Mouse (Mus musculus): ENCODE data around the gene Cars2. TPM values are rescaled to one million over a fixed set of nuclear protein-coding genes. Genes with fewer than 3 reads are reported as not detected.
"Not testable (repeated sequence)": the region's sequence is repeated elsewhere in the genome, so short reads cannot be mapped to it uniquely, and the experiment has no call there.

The Cars2 gene
- polyA plus RNA-seq, 1 experiment from 2014 or later = 22.9 TPM

DNA sequence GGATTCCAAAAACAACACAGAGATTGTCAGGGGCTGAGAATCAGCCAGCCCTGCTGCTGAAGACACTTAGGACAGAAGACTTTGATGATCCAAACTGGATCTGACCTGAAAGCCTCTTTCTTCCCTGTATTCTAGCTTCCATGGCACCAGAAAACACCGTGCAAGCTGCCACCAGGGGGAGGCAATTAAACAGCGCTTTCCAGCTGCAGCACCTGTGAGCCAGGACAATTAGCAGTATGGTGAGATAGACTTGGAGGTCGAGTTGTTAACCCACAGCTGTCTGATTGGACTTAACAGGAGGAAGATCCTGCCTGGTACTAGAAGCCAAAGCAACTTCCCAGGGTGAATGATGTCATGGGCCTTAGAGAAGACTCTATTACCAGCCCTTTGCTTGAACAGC, 81.5 kb downstream of the Cars2 start:
- Histone ChIP-seq H3K4me3 (ENCODE audit: low read depth, low read length) (no peak overlapping the region), H3K27me3 (ENCODE audit: control insufficient read depth, insufficient read depth, low read length) (peaks cover 4% of the 10 kb centered on the region), H3K27ac (ENCODE audit: low read depth, low read length) (no peak overlapping the region), H3K4me1 (ENCODE audit: control insufficient read depth, insufficient read depth, low read length) (peaks cover 18% of the 10 kb centered on the region), H3K4me2 (no peak overlapping the region), H3K9me3 (replicated peaks; ENCODE audit: control insufficient read depth, low read length) (no peaks in the 10 kb centered on the region), H3K9ac (ENCODE audit: low read depth, low read length) (no peak overlapping the region), H3K36me3 (ENCODE audit: control insufficient read depth, insufficient read depth, low read length) (no peaks in the 10 kb centered on the region)
- no peak for ATAC-seq (replicated peaks; ENCODE audit: insufficient number of reproducible peaks, low FRiP score, low TSS enrichment)
- WGBS (ENCODE audit: insufficient replicate concordance) = 4% methylated on average over 3 of the region's 3 CpGs

DNA sequence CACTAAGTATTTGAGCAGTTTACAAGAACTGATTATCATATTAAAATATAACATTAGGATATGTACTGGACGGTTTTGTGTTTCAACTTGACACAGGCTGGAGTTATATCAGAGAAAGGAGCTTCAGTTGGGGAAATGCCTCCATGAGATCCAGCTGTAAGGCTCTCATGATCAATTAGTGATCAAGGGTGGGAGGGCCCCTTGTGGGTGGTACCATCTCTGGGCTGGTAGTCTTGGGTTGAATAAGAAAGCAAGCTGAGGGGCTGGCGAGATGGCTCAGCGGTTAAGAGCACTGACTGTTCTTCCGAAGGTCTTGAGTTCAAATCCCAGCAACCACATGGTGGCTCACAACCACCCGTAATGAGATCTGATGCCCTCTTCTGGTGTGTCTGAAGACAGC, 84.1 kb downstream of the Cars2 start:
- not testable (repeated sequence) for H3K4me3 ChIP-seq (ENCODE audit: low read depth, low read length); ATAC-seq (replicated peaks; ENCODE audit: insufficient number of reproducible peaks, low FRiP score, low TSS enrichment); H3K27ac ChIP-seq (ENCODE audit: low read depth, low read length); H3K27me3 ChIP-seq (ENCODE audit: control insufficient read depth, insufficient read depth, low read length); H3K36me3 ChIP-seq (ENCODE audit: control insufficient read depth, insufficient read depth, low read length); H3K4me2 ChIP-seq; H3K9me3 ChIP-seq (replicated peaks; ENCODE audit: control insufficient read depth, low read length); H3K9ac ChIP-seq (ENCODE audit: low read depth, low read length)
- H3K4me1 ChIP-seq (ENCODE audit: control insufficient read depth, insufficient read depth, low read length) = peaks cover 13% of the 10 kb centered on the region
- WGBS (ENCODE audit: insufficient replicate concordance) = 87% methylated on average over 4 of the region's 5 CpGs

DNA sequence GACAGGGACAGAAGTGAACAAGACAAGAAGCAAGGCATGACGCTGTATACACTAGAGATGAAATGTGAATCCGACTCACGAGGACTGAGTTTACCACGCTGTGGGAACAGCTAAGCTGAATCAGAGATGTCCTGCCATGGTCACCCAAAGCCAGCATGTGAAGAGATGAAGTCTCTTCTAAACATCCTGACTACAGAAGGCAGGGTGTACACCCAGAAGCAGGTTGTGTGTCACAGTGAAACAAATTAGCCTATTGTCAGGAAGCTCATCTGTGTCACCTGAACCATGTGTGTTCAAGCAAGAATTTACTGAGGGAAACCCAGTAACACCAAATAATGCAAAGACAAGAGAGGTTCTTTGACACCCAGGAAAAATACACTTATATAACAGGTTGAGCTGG, 85.0 kb downstream of the Cars2 start:
- no peak overlapping the region for H3K4me2 ChIP-seq
- no peak overlapping the region for H3K4me3 ChIP-seq (ENCODE audit: low read depth, low read length)
- H3K4me1 ChIP-seq (ENCODE audit: control insufficient read depth, insufficient read depth, low read length) = peaks cover 22% of the 10 kb centered on the region
- H3K9ac ChIP-seq (ENCODE audit: low read depth, low read length) = no peak overlapping the region
- no peaks in the 10 kb centered on the region for H3K36me3 ChIP-seq (ENCODE audit: control insufficient read depth, insufficient read depth, low read length)
- H3K9me3 ChIP-seq (replicated peaks; ENCODE audit: control insufficient read depth, low read length) = no peaks in the 10 kb centered on the region
- no peak for ATAC-seq (replicated peaks; ENCODE audit: insufficient number of reproducible peaks, low FRiP score, low TSS enrichment)
- no peaks in the 10 kb centered on the region for H3K27me3 ChIP-seq (ENCODE audit: control insufficient read depth, insufficient read depth, low read length)
- H3K27ac ChIP-seq (ENCODE audit: low read depth, low read length) = no peak overlapping the region
- WGBS (ENCODE audit: insufficient replicate concordance) = 76% methylated on average over 4 of the region's 4 CpGs

DNA sequence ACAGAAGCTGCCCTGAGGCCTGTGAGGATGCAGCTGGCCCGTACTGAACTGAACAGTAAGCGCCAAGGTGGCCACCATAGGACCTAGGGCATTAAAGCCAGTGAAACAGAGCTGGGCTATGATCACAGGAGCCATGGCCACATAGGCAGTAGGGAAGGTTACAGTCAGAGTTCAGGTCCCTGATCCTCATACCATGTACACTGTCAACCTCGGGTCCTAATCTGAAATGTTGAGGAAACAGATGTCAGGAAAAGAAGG, 85.9 kb downstream of the Cars2 start:
- Histone ChIP-seq H3K4me3 (ENCODE audit: low read depth, low read length) (no peak overlapping the region), H3K4me2 (no peak overlapping the region), H3K9me3 (replicated peaks; ENCODE audit: control insufficient read depth, low read length) (no peaks in the 10 kb centered on the region), H3K4me1 (ENCODE audit: control insufficient read depth, insufficient read depth, low read length) (peaks cover 22% of the 10 kb centered on the region), H3K36me3 (ENCODE audit: control insufficient read depth, insufficient read depth, low read length) (no peaks in the 10 kb centered on the region), H3K27ac (ENCODE audit: low read depth, low read length) (no peak overlapping the region), H3K9ac (ENCODE audit: low read depth, low read length) (no peak overlapping the region), H3K27me3 (ENCODE audit: control insufficient read depth, insufficient read depth, low read length) (no peaks in the 10 kb centered on the region)
- ATAC-seq (replicated peaks; ENCODE audit: insufficient number of reproducible peaks, low FRiP score, low TSS enrichment) = no peak
- 70% methylated on average over 3 of the region's 3 CpGs for WGBS (ENCODE audit: insufficient replicate concordance)

Other genes starting within 250 kb of the Cars2 start
- gene Col4a2, start 238.0 kb downstream of the Cars2 start, polyA plus RNA-seq (2014; fragmentation: Nextera tagmentation; extraction: Ambion mirVana) = 40.6 and 51.0 TPM in 2 replicates
- gene Col4a1, start 238.0 kb downstream of the Cars2 start, polyA plus RNA-seq (2014; fragmentation: Nextera tagmentation; extraction: Ambion mirVana) = 150 and 187 TPM in 2 replicates
- 20.9 and 25.4 TPM in 2 replicates for gene Rab20, start 72.1 kb downstream of the Cars2 start, polyA plus RNA-seq (2014; fragmentation: Nextera tagmentation; extraction: Ambion mirVana)
- gene Naxd, start 53.3 kb downstream of the Cars2 start, polyA plus RNA-seq (2014; fragmentation: Nextera tagmentation; extraction: Ambion mirVana) = 72.0 and 75.8 TPM in 2 replicates
- gene Ing1, start 4.8 kb upstream of the Cars2 start, polyA plus RNA-seq (2014; fragmentation: Nextera tagmentation; extraction: Ambion mirVana) = 29.3 and 29.8 TPM in 2 replicates
- 60.3 and 63.1 TPM in 2 replicates for gene Ankrd10, start 85.0 kb upstream of the Cars2 start, polyA plus RNA-seq (2014; fragmentation: Nextera tagmentation; extraction: Ambion mirVana)
- not detected in 2 replicates for gene 1700016D06Rik, start 150.3 kb upstream of the Cars2 start, polyA plus RNA-seq (2014; fragmentation: Nextera tagmentation; extraction: Ambion mirVana)
- gene Arhgef7, start 176.9 kb upstream of the Cars2 start, polyA plus RNA-seq (2014; fragmentation: Nextera tagmentation; extraction: Ambion mirVana) = 46.4 and 53.2 TPM in 2 replicates

Data from heart, embryonic 11.5 days (tissue).